Mouse (Mus musculus) forebrain, postnatal 0 days (tissue): ENCODE results near the gene Olfr959. TPM values are rescaled to one million over a fixed set of nuclear protein-coding genes. Genes with fewer than 3 reads are reported as not detected.

Experiments
- ATAC-seq: fragments of 200-750 bp; cut with Nextera tagmentation; 2 replicates; pipeline ENCODE4 v1.8.0; 2017; ENCODE audit warnings: mild to moderate bottlenecking, moderate library complexity
- DNase-seq: peaks from one replicate; pipeline ENCODE4 v3.0.0-alpha.2; 2015
- H3K27ac ChIP-seq: fragments of 300-500 bp; sonication (generic); 2 replicates; pipeline ENCODE4 v1.5.1; 2014; ENCODE audit warnings: low read depth, mild to moderate bottlenecking, antibody characterized with exemption, low read length, moderate library complexity, mixed read lengths
- H3K27me3 ChIP-seq: fragments of 300-500 bp; sonication (generic); 2 replicates; pipeline ENCODE4 v1.6.1; 2014; ENCODE audit warnings: mild to moderate bottlenecking, low read length, mixed read lengths; ENCODE audit not compliant: insufficient read depth
- H3K36me3 ChIP-seq: fragments of 300-500 bp; sonication (generic); 2 replicates; pipeline ENCODE4 v1.6.1; 2014; ENCODE audit warnings: mild to moderate bottlenecking, moderate library complexity; ENCODE audit not compliant: insufficient read depth
- H3K4me1 ChIP-seq: fragments of 300-500 bp; sonication (generic); 2 replicates; pipeline ENCODE4 v1.6.1; 2014; ENCODE audit warnings: antibody characterized with exemption; ENCODE audit not compliant: insufficient read depth
- H3K4me2 ChIP-seq: fragments of 300-500 bp; sonication (generic); 2 replicates; pipeline ENCODE4 v1.6.1; 2014; ENCODE audit warnings: low read depth, mild to moderate bottlenecking, moderate library complexity
- H3K4me3 ChIP-seq: fragments of 300-500 bp; sonication (generic); 2 replicates; pipeline ENCODE4 v1.5.1; 2014; ENCODE audit warnings: low read depth, low read length, mixed read lengths
- H3K9ac ChIP-seq: fragments of 300-500 bp; sonication (generic); 2 replicates; pipeline ENCODE4 v1.6.1; 2014; ENCODE audit warnings: mild to moderate bottlenecking
- H3K9me3 ChIP-seq: fragments of 300-500 bp; sonication (generic); 2 replicates; pipeline ENCODE4 v1.6.1; 2016; ENCODE audit warnings: low read length
- CTCF ChIP-seq: sonication (generic); IDR thresholded peaks from 2 replicates; pipeline ENCODE4 v1.5.1; 2016; ENCODE audit warnings: antibody characterized with exemption, control low read depth, low read depth
- WGBS: fragments of 180-500 bp; shearing (Covaris S2); extraction: QIAGEN DNeasy Blood & Tissue Kit; methylation state at CpG from one replicate; pipeline ENCODE4 v1.1.7; 2014; 5-methylcytosine and 5-hydroxymethylcytosine counted together
- polyA plus RNA-seq: library from polyadenylated mRNA; unstranded; fragments of >200 nt; fragmentation: Nextera tagmentation; extraction: Ambion mirVana; gene quantifications from 2 replicates; pipeline ENCODE4 v1.2.1, GENCODE M21; 2015
- total RNA-seq: library from RNA; depleted of rRNA; stranded (reverse); fragments of >200 nt; gene quantifications from 2 replicates; pipeline ENCODE4 v1.2.3, GENCODE M21; 2014; rRNA removed

The Olfr959 gene
- total RNA-seq (not detected in 2 replicates), polyA plus RNA-seq (not detected in 2 replicates)

- no peak within 1 kb of the TSS for H3K4me3 ChIP-seq
- H3K4me1 ChIP-seq, result no peaks in the 10 kb centered on the region
- ATAC-seq (no peak), DNase-seq (no peak)
- 90% methylated on average over 3 of the region's 3 CpGs for WGBS
- no peaks in the 10 kb centered on the region for H3K9me3 ChIP-seq
- no peak for TF ChIP-seq CTCF
- H3K36me3 ChIP-seq, result no peaks in the 10 kb centered on the region
- no peaks in the 10 kb centered on the region for H3K27me3 ChIP-seq
- H3K4me2 ChIP-seq, result no peak within 1 kb of the TSS
- no peak within 1 kb of the TSS for H3K9ac ChIP-seq
- no peak within 1 kb of the TSS for H3K27ac ChIP-seq
Measured at GRCm38 (mm10) chr9:39575469-39575868, at the start of gene Olfr959. Gene Olfr959, minus strand, starts transcription at chr9:39575569.

- no peak overlapping the region for H3K4me3 ChIP-seq
- no peaks in the 10 kb centered on the region for H3K9me3 ChIP-seq
- TF ChIP-seq CTCF, result no peak
- DNase-seq (no peak), ATAC-seq (no peak)
- no peaks in the 10 kb centered on the region for H3K27me3 ChIP-seq
- WGBS, result 82% methylated on average over 2 of the region's 2 CpGs
- no peak overlapping the region for H3K9ac ChIP-seq
- no peak overlapping the region for H3K27ac ChIP-seq
- H3K36me3 ChIP-seq, result no peaks in the 10 kb centered on the region
- H3K4me1 ChIP-seq, result no peaks in the 10 kb centered on the region
- no peak overlapping the region for H3K4me2 ChIP-seq
Measured at GRCm38 (mm10) chr9:39624711-39625110, 49.3 kb upstream of the Olfr959 start.

GRCm38 (mm10) chr9:39623783-39624182 is 48.4 kb upstream of the Olfr959 start:
- DNase-seq (no peak), ATAC-seq (no peak)
- Histone ChIP-seq H3K9ac (no peak overlapping the region), H3K36me3 (no peaks in the 10 kb centered on the region), H3K9me3 (no peaks in the 10 kb centered on the region), H3K4me3 (no peak overlapping the region), H3K27ac (no peak overlapping the region), H3K4me2 (no peak overlapping the region), H3K27me3 (no peaks in the 10 kb centered on the region), H3K4me1 (no peaks in the 10 kb centered on the region)
- 92% methylated on average over 3 of the region's 3 CpGs for WGBS
- no peak for TF ChIP-seq CTCF

GRCm38 (mm10) chr9:39621073-39621472 is 45.7 kb upstream of the Olfr959 start, which contains the start of gene Olfr960:
Gene Olfr960, plus strand, starts transcription at chr9:39621373.
- H3K27ac ChIP-seq, result no peak within 1 kb of the TSS
- WGBS, result 33% methylated on average over 1 of the region's 1 CpGs
- no peak for DNase-seq
- no peaks in the 10 kb centered on the region for H3K4me1 ChIP-seq
- H3K9ac ChIP-seq, result no peak within 1 kb of the TSS
- H3K4me3 ChIP-seq, result no peak within 1 kb of the TSS
- H3K9me3 ChIP-seq, result no peaks in the 10 kb centered on the region
- ATAC-seq, result no peak
- no peak within 1 kb of the TSS for H3K4me2 ChIP-seq
- no peaks in the 10 kb centered on the region for H3K36me3 ChIP-seq
- no peaks in the 10 kb centered on the region for H3K27me3 ChIP-seq
- no peak for TF ChIP-seq CTCF

- H3K4me2 ChIP-seq, result no peak overlapping the region
- no peaks in the 10 kb centered on the region for H3K27me3 ChIP-seq
- peak; percentile 72 for TF ChIP-seq CTCF
- no peaks in the 10 kb centered on the region for H3K36me3 ChIP-seq
- H3K9me3 ChIP-seq, result no peaks in the 10 kb centered on the region
- 45% methylated on average over 1 of the region's 1 CpGs for WGBS
- ATAC-seq (no peak), DNase-seq (peak; percentile 67)
- no peak overlapping the region for H3K4me3 ChIP-seq
- no peaks in the 10 kb centered on the region for H3K4me1 ChIP-seq
- no peak overlapping the region for H3K27ac ChIP-seq
- no peak overlapping the region for H3K9ac ChIP-seq
Measured at GRCm38 (mm10) chr9:39611953-39612352, 36.6 kb upstream of the Olfr959 start.

GRCm38 (mm10) chr9:39610355-39610754 is 35.0 kb upstream of the Olfr959 start, which contains the start of gene Olfr148:
Gene Olfr148, plus strand, starts transcription at chr9:39610655.
- 80% methylated on average over 3 of the region's 3 CpGs for WGBS
- Histone ChIP-seq H3K9ac (no peak within 1 kb of the TSS), H3K4me1 (no peaks in the 10 kb centered on the region), H3K27me3 (no peaks in the 10 kb centered on the region), H3K9me3 (no peaks in the 10 kb centered on the region), H3K4me2 (no peak within 1 kb of the TSS), H3K4me3 (no peak within 1 kb of the TSS), H3K27ac (no peak within 1 kb of the TSS), H3K36me3 (no peaks in the 10 kb centered on the region)
- no peak for TF ChIP-seq CTCF
- no peak for ATAC-seq
- no peak for DNase-seq

- DNase-seq, result no peak
- H3K27me3 ChIP-seq, result no peaks in the 10 kb centered on the region
- no peaks in the 10 kb centered on the region for H3K4me1 ChIP-seq
- H3K27ac ChIP-seq, result no peak overlapping the region
- H3K4me3 ChIP-seq, result no peak overlapping the region
- H3K4me2 ChIP-seq, result no peak overlapping the region
- no peaks in the 10 kb centered on the region for H3K9me3 ChIP-seq
- no peak for ATAC-seq
- H3K36me3 ChIP-seq, result no peaks in the 10 kb centered on the region
- no peak overlapping the region for H3K9ac ChIP-seq
- TF ChIP-seq CTCF, result no peak
Measured at GRCm38 (mm10) chr9:39608497-39608896, 33.1 kb upstream of the Olfr959 start.
